Mouse (Mus musculus): Measurements from ENCODE around the gene Nlk. TPM values are rescaled to one million over a fixed set of nuclear protein-coding genes. Genes with fewer than 3 reads are reported as not detected.
"Not testable (repeated sequence)": the region's sequence is repeated elsewhere in the genome, so short reads cannot be mapped to it uniquely, and the experiment has no call there.

Nlk gene
- polyA plus RNA-seq, 1 experiment, result 44.6 TPM

DNA sequence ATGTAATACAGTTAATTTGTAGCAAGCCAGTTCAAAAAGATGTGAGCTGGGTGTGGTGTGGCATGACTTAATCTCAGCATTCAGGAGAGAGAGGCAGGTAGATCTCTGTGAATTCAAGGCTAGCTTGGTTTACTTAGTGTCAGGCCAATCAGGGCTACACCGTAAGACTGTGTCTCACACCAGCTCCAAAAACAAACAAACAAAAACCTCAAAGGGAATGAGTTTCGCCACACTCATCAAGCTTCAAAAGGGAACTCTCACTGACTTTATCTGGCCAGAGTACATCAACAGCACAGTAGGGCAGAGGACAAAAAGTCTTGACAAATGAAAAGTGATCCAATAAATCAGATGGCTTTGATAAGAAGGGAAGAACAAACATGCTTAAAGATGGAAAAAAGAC, 122.2 kb downstream of the Nlk start:
- no peak overlapping the region for H3K4me3 ChIP-seq (replicated peaks; ENCODE audit: control insufficient read depth, low read depth, low read length)
- 80% methylated on average over 2 of the region's 2 CpGs for WGBS
- H3K27ac ChIP-seq (ENCODE audit: control insufficient read depth, insufficient read depth, low read depth, low read length, poor library complexity), result no peak overlapping the region
- TF ChIP-seq POLR2A (IDR thresholded peaks at IDR 0.05; ENCODE audit: borderline replicate concordance, control insufficient read depth, low read depth, low read length) (no peak), CTCF (IDR thresholded peaks at IDR 0.05; ENCODE audit: control insufficient read depth, insufficient read depth, low read length) (no peak)
- H3K4me1 ChIP-seq (ENCODE audit: control insufficient read depth, insufficient read depth, low read length), result no peaks in the 10 kb centered on the region; the same call in 1 of the 2 replicates

DNA sequence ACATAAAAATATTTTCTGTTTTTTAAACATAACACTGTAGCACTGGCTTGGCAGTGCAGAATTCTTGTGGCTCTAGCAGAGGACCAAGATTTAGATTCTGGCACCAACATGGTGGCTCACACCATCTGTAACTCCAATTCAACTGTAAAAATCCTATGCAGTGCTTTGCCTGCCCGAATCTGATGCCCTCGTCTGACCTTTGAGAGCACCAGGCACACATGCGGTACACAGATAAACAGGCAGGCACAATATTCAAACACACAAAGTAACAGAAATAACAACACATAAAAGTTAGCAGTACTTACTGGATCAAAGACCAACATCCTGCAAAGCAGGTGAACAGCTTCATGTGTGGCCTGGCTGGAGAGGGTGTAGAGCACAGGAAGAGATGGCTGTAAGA, 122.6 kb downstream of the Nlk start:
- no peaks in the 10 kb centered on the region; the same call in 1 of the 2 replicates for H3K4me1 ChIP-seq (ENCODE audit: control insufficient read depth, insufficient read depth, low read length)
- no peak overlapping the region for H3K4me3 ChIP-seq (replicated peaks; ENCODE audit: control insufficient read depth, low read depth, low read length)
- no peak overlapping the region for H3K27ac ChIP-seq (ENCODE audit: control insufficient read depth, insufficient read depth, low read depth, low read length, poor library complexity)
- WGBS, result 61% methylated on average over 3 of the region's 3 CpGs
- TF ChIP-seq POLR2A (IDR thresholded peaks at IDR 0.05; ENCODE audit: borderline replicate concordance, control insufficient read depth, low read depth, low read length) (no peak), CTCF (IDR thresholded peaks at IDR 0.05; ENCODE audit: control insufficient read depth, insufficient read depth, low read length) (no peak)

DNA sequence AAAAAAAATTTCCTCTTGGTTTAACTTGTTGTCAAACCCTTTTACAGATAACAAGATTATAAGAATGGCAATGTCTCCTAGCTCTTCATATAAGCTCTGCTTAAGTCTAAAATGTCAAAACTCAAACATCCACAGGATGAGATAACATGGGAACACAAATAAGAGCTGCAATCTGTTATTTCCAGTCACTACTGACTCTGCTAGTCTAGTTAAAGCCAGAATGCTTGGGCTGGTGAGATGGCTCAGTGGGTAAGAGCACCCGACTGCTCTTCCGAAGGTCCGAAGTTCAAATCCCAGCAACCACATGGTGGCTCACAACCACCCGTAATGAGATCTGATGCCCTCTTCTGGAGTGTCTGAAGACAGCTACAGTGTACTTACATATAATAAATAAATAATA, 123.1 kb downstream of the Nlk start:
- not testable (repeated sequence) for H3K4me1 ChIP-seq (ENCODE audit: control insufficient read depth, insufficient read depth, low read length); H3K27ac ChIP-seq (ENCODE audit: control insufficient read depth, insufficient read depth, low read depth, low read length, poor library complexity); H3K4me3 ChIP-seq (replicated peaks; ENCODE audit: control insufficient read depth, low read depth, low read length)
- 87% methylated on average over 4 of the region's 4 CpGs for WGBS

DNA sequence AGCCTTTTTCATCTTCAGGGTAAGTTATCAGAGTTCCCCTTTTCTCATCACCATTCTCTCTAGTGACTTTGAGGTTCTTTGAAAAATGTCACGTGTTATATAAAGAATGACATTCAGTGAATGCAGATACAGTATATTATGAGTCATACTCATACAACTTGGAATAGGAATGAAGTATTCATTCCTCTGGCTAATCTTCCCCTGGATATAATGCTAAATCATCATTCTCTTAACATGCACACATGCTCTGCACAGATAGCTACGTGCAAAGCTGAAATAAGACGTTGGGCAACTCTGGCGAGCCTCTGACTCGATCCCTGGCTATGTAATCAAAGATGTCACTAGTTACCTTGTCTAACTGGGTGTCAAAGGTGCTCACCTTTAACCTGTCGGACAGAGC, 125.3 kb downstream of the Nlk start:
- no peak overlapping the region for H3K27ac ChIP-seq (ENCODE audit: control insufficient read depth, insufficient read depth, low read depth, low read length, poor library complexity)
- WGBS, result 40% methylated on average over 6 of the region's 6 CpGs
- H3K4me1 ChIP-seq (ENCODE audit: control insufficient read depth, insufficient read depth, low read length), result no peaks in the 10 kb centered on the region; the same call in 1 of the 2 replicates
- no peak overlapping the region for H3K4me3 ChIP-seq (replicated peaks; ENCODE audit: control insufficient read depth, low read depth, low read length)
- no peak for TF ChIP-seq CTCF (IDR thresholded peaks at IDR 0.05; ENCODE audit: control insufficient read depth, insufficient read depth, low read length)
- TF ChIP-seq POLR2A (IDR thresholded peaks at IDR 0.05; ENCODE audit: borderline replicate concordance, control insufficient read depth, low read depth, low read length), result no peak

DNA sequence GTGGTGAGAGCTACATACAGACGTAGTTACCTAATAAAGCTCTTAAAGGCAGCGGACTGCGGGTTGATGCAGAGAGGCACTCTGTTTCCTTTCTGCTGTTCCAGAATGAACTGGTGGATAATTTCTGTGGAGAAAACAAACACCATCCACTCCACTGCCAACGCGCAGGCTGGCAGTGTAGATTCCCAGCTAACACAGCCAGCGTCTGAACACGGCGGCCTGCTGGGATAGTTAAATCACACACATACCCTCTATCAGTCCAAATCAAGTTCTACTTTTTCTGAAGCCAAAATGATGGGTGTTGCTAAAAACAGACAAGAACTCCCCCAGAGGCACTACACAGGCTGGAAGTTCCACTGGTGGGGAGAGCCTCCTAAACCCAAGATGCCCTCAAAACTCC, 125.7 kb downstream of the Nlk start:
- Histone ChIP-seq H3K4me3 (replicated peaks; ENCODE audit: control insufficient read depth, low read depth, low read length) (no peak overlapping the region), H3K4me1 (ENCODE audit: control insufficient read depth, insufficient read depth, low read length) (no peaks in the 10 kb centered on the region; the same call in 1 of the 2 replicates), H3K27ac (ENCODE audit: control insufficient read depth, insufficient read depth, low read depth, low read length, poor library complexity) (no peak overlapping the region)
- WGBS, result 90% methylated on average over 8 of the region's 8 CpGs
- TF ChIP-seq POLR2A (IDR thresholded peaks at IDR 0.05; ENCODE audit: borderline replicate concordance, control insufficient read depth, low read depth, low read length) (no peak), CTCF (IDR thresholded peaks at IDR 0.05; ENCODE audit: control insufficient read depth, insufficient read depth, low read length) (no peak)

DNA sequence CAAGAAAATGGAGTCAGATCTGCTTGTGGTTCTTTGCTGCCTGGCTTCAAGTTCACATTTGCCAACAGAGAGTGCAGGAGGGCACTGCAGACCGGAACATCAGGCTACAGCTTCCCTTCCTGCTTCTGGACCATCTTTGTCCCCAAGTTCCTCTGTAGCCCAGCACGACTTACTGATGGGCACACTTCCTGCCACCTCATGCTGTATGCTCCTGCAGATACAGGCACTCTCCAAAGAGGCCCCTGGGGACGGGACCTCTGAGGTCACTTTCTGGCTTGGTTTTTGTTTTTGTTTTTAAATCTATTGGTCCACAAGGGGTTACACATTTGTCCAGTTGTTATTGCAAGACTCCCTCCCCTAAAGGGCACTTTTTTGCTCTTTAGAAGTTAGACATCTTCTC, 127.4 kb downstream of the Nlk start:
- no peak overlapping the region for H3K4me3 ChIP-seq (replicated peaks; ENCODE audit: control insufficient read depth, low read depth, low read length)
- H3K27ac ChIP-seq (ENCODE audit: control insufficient read depth, insufficient read depth, low read depth, low read length, poor library complexity), result no peak overlapping the region
- WGBS, result 22% methylated on average over 3 of the region's 3 CpGs
- TF ChIP-seq CTCF (IDR thresholded peaks at IDR 0.05; ENCODE audit: control insufficient read depth, insufficient read depth, low read length) (no peak), POLR2A (IDR thresholded peaks at IDR 0.05; ENCODE audit: borderline replicate concordance, control insufficient read depth, low read depth, low read length) (no peak)
- no peaks in the 10 kb centered on the region; the same call in 1 of the 2 replicates for H3K4me1 ChIP-seq (ENCODE audit: control insufficient read depth, insufficient read depth, low read length)

DNA sequence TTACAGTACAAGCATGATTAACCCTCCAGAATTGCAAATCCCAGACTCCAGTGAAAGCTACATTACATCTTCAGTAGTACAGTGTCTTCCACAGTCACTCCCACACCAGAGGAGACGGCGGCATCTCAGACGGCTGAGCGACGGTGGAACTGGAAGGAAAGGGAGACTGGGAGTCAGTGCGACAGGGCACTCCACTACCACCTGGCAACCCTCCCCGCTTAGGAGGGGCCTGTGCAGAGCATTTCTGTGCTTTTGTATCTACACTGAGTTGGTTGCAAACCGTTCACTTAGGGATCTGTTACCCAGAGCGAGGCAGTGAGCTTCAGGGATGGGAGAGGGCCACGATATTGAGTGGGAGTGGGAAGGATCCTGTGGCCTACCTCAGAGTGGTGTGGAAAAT, 128.3 kb downstream of the Nlk start:
- H3K4me3 ChIP-seq (replicated peaks; ENCODE audit: control insufficient read depth, low read depth, low read length), result no peak overlapping the region
- H3K27ac ChIP-seq (ENCODE audit: control insufficient read depth, insufficient read depth, low read depth, low read length, poor library complexity), result no peak overlapping the region; the same call in 1 of the 2 replicates
- TF ChIP-seq CTCF (IDR thresholded peaks at IDR 0.05; ENCODE audit: control insufficient read depth, insufficient read depth, low read length), result no peak
- no peak for TF ChIP-seq POLR2A (IDR thresholded peaks at IDR 0.05; ENCODE audit: borderline replicate concordance, control insufficient read depth, low read depth, low read length)
- WGBS, result 90% methylated on average over 10 of the region's 10 CpGs
- H3K4me1 ChIP-seq (ENCODE audit: control insufficient read depth, insufficient read depth, low read length), result no peaks in the 10 kb centered on the region; the same call in 1 of the 2 replicates

DNA sequence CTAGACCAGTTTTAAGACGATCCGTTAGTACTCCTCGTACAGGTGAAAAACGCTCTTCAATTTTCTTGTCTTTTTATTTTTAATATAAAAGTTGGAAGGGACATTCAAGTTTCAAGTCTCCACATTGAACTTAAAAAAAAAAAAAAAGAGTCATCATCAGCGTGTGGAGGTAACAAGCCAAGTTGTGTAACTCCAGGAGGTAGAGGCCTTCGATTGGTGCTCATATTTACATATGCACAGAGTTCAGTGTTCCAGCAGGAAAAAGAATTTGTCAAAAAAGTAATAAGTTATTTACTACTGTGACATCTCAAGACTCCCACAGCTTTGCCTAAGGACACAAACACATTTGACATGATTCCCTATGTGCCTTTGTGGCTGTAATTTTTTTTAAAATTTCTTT, 129.6 kb downstream of the Nlk start:
- no peak overlapping the region for H3K4me3 ChIP-seq (replicated peaks; ENCODE audit: control insufficient read depth, low read depth, low read length)

DNA sequence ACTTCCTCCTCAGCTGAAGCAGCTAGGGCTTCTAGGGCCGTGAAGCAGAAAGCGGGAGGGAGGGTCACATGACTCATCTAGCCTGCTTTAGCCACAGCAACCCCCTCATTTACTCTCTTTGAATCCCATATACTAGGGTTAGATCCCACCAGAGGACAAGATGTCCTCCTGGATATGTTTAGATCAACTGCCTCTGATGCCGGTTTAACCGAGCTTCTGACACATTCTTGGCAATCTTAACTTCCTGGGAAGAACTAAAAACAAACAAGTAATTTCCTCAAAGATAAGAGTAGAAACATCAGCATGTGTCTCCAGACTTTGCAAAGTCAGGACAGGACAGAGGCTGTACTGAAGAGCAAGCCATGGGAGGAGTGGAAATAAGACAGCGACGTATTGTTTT, 130.4 kb downstream of the Nlk start:
- WGBS, result 26% methylated on average over 6 of the region's 6 CpGs
- no peak for TF ChIP-seq CTCF (IDR thresholded peaks at IDR 0.05; ENCODE audit: control insufficient read depth, insufficient read depth, low read length)
- no peak for TF ChIP-seq POLR2A (IDR thresholded peaks at IDR 0.05; ENCODE audit: borderline replicate concordance, control insufficient read depth, low read depth, low read length)
- Histone ChIP-seq H3K27ac (ENCODE audit: control insufficient read depth, insufficient read depth, low read depth, low read length, poor library complexity) (no peak overlapping the region), H3K4me3 (replicated peaks; ENCODE audit: control insufficient read depth, low read depth, low read length) (no peak overlapping the region), H3K4me1 (ENCODE audit: control insufficient read depth, insufficient read depth, low read length) (no peaks in the 10 kb centered on the region; the same call in 1 of the 2 replicates)

More for the DNA sequence above, 129.6 kb downstream of the Nlk start:
- Histone ChIP-seq H3K27ac (ENCODE audit: control insufficient read depth, insufficient read depth, low read depth, low read length, poor library complexity) (no peak overlapping the region), H3K4me1 (ENCODE audit: control insufficient read depth, insufficient read depth, low read length) (no peaks in the 10 kb centered on the region; the same call in 1 of the 2 replicates)
- 72% methylated on average over 6 of the region's 6 CpGs for WGBS
- TF ChIP-seq CTCF (IDR thresholded peaks at IDR 0.05; ENCODE audit: control insufficient read depth, insufficient read depth, low read length), result no peak
- no peak for TF ChIP-seq POLR2A (IDR thresholded peaks at IDR 0.05; ENCODE audit: borderline replicate concordance, control insufficient read depth, low read depth, low read length)

All from bone marrow, adult 2 months (tissue).